Mouse (Mus musculus): ENCODE results near the gene Lgals7. TPM values are rescaled to one million over a fixed set of nuclear protein-coding genes. Genes with fewer than 3 reads are reported as not detected.
A peak's percentile ranks its signal among the peaks of the same experiment; 100 is the strongest.

Lgals7 gene
- polyA plus RNA-seq, 1 experiment, result 0.12 TPM

- Histone ChIP-seq H3K4me3 (ENCODE audit: insufficient read depth, poor library complexity, severe bottlenecking) (peak overlapping the region; percentile 26), H3ac (ENCODE audit: control insufficient read depth, insufficient read length, low read depth) (peak overlapping the region; percentile 31), H3K79me2 (ENCODE audit: control insufficient read depth, insufficient read depth) (no peaks in the 10 kb centered on the region), H3K27me3 (ENCODE audit: control insufficient read depth, insufficient read depth, insufficient read length) (no peaks in the 10 kb centered on the region), H3K36me3 (ENCODE audit: control insufficient read depth, insufficient read depth) (peaks cover 27% of the 10 kb centered on the region), H3K79me3 (ENCODE audit: low read depth) (no peaks in the 10 kb centered on the region)
- no peak for TF ChIP-seq FOSL1 (IDR thresholded peaks at IDR 0.05; ENCODE audit: insufficient read depth, low read length, poor library complexity, severe bottlenecking)
- no peak for TF ChIP-seq MAX (IDR thresholded peaks at IDR 0.05)
- no peak for TF ChIP-seq MYOD1 (IDR thresholded peaks at IDR 0.05; ENCODE audit: control insufficient read depth, insufficient read length, low read depth)
- no peak for TF ChIP-seq MYOG (IDR thresholded peaks at IDR 0.05; ENCODE audit: control insufficient read depth, extremely low read depth, insufficient read length)
- TF ChIP-seq CEBPB (IDR thresholded peaks at IDR 0.05; ENCODE audit: low read depth), result no peak
- no peak for TF ChIP-seq USF1 (IDR thresholded peaks at IDR 0.05; ENCODE audit: low read depth)
- TF ChIP-seq CTCF (IDR thresholded peaks at IDR 0.05; ENCODE audit: control insufficient read depth, insufficient read depth, insufficient read length), result no peak
Measured at GRCm38 (mm10) chr7:28825686-28826401, 37.8 kb upstream of the Lgals7 start.

- Histone ChIP-seq H3K79me3 (ENCODE audit: low read depth) (no peaks in the 10 kb centered on the region), H3K79me2 (ENCODE audit: control insufficient read depth, insufficient read depth) (no peaks in the 10 kb centered on the region), H3ac (ENCODE audit: control insufficient read depth, insufficient read length, low read depth) (no peak overlapping the region), H3K36me3 (ENCODE audit: control insufficient read depth, insufficient read depth) (peaks cover 21% of the 10 kb centered on the region), H3K27me3 (ENCODE audit: control insufficient read depth, insufficient read depth, insufficient read length) (no peaks in the 10 kb centered on the region), H3K4me3 (ENCODE audit: insufficient read depth, poor library complexity, severe bottlenecking) (no peak overlapping the region)
- no peak for TF ChIP-seq MYOD1 (IDR thresholded peaks at IDR 0.05; ENCODE audit: control insufficient read depth, insufficient read length, low read depth)
- no peak for TF ChIP-seq MYOG (IDR thresholded peaks at IDR 0.05; ENCODE audit: control insufficient read depth, extremely low read depth, insufficient read length)
- no peak for TF ChIP-seq CTCF (IDR thresholded peaks at IDR 0.05; ENCODE audit: control insufficient read depth, insufficient read depth, insufficient read length)
- TF ChIP-seq CEBPB (IDR thresholded peaks at IDR 0.05; ENCODE audit: low read depth), result no peak
- TF ChIP-seq USF1 (IDR thresholded peaks at IDR 0.05; ENCODE audit: low read depth), result no peak
- no peak for TF ChIP-seq FOSL1 (IDR thresholded peaks at IDR 0.05; ENCODE audit: insufficient read depth, low read length, poor library complexity, severe bottlenecking)
- TF ChIP-seq MAX (IDR thresholded peaks at IDR 0.05), result no peak
Measured at GRCm38 (mm10) chr7:28826402-28826772, 37.3 kb upstream of the Lgals7 start.

- H3K79me2 ChIP-seq (ENCODE audit: control insufficient read depth, insufficient read depth), result no peaks in the 10 kb centered on the region
- H3ac ChIP-seq (ENCODE audit: control insufficient read depth, insufficient read length, low read depth), result no peak overlapping the region
- H3K4me3 ChIP-seq (ENCODE audit: insufficient read depth, poor library complexity, severe bottlenecking), result no peak overlapping the region
- TF ChIP-seq CTCF (IDR thresholded peaks at IDR 0.05; ENCODE audit: control insufficient read depth, insufficient read depth, insufficient read length) (no peak), MYOG (IDR thresholded peaks at IDR 0.05; ENCODE audit: control insufficient read depth, extremely low read depth, insufficient read length) (no peak), MYOD1 (IDR thresholded peaks at IDR 0.05; ENCODE audit: control insufficient read depth, insufficient read length, low read depth) (no peak), USF1 (IDR thresholded peaks at IDR 0.05; ENCODE audit: low read depth) (no peak), FOSL1 (IDR thresholded peaks at IDR 0.05; ENCODE audit: insufficient read depth, low read length, poor library complexity, severe bottlenecking) (no peak), CEBPB (IDR thresholded peaks at IDR 0.05; ENCODE audit: low read depth) (no peak), MAX (IDR thresholded peaks at IDR 0.05) (no peak)
- no peaks in the 10 kb centered on the region for H3K27me3 ChIP-seq (ENCODE audit: control insufficient read depth, insufficient read depth, insufficient read length)
- H3K79me3 ChIP-seq (ENCODE audit: low read depth), result no peaks in the 10 kb centered on the region
- H3K36me3 ChIP-seq (ENCODE audit: control insufficient read depth, insufficient read depth), result peaks cover 12% of the 10 kb centered on the region
Measured at GRCm38 (mm10) chr7:28827338-28827737, 36.3 kb upstream of the Lgals7 start.

- Histone ChIP-seq H3K27me3 (ENCODE audit: control insufficient read depth, insufficient read depth, insufficient read length) (no peaks in the 10 kb centered on the region), H3ac (ENCODE audit: control insufficient read depth, insufficient read length, low read depth) (no peak overlapping the region), H3K79me3 (ENCODE audit: low read depth) (no peaks in the 10 kb centered on the region), H3K4me3 (ENCODE audit: insufficient read depth, poor library complexity, severe bottlenecking) (no peak overlapping the region), H3K79me2 (ENCODE audit: control insufficient read depth, insufficient read depth) (no peaks in the 10 kb centered on the region), H3K36me3 (ENCODE audit: control insufficient read depth, insufficient read depth) (peaks cover 4% of the 10 kb centered on the region)
- TF ChIP-seq MAX (IDR thresholded peaks at IDR 0.05), result no peak
- no peak for TF ChIP-seq CTCF (IDR thresholded peaks at IDR 0.05; ENCODE audit: control insufficient read depth, insufficient read depth, insufficient read length)
- no peak for TF ChIP-seq MYOD1 (IDR thresholded peaks at IDR 0.05; ENCODE audit: control insufficient read depth, insufficient read length, low read depth)
- no peak for TF ChIP-seq CEBPB (IDR thresholded peaks at IDR 0.05; ENCODE audit: low read depth)
- TF ChIP-seq MYOG (IDR thresholded peaks at IDR 0.05; ENCODE audit: control insufficient read depth, extremely low read depth, insufficient read length), result no peak
- no peak for TF ChIP-seq FOSL1 (IDR thresholded peaks at IDR 0.05; ENCODE audit: insufficient read depth, low read length, poor library complexity, severe bottlenecking)
- TF ChIP-seq USF1 (IDR thresholded peaks at IDR 0.05; ENCODE audit: low read depth), result no peak
Measured at GRCm38 (mm10) chr7:28829821-28830220, 33.8 kb upstream of the Lgals7 start.

GRCm38 (mm10) chr7:28830981-28831380 lies 32.7 kb upstream of the Lgals7 start:
- Histone ChIP-seq H3ac (ENCODE audit: control insufficient read depth, insufficient read length, low read depth) (no peak overlapping the region), H3K4me3 (ENCODE audit: insufficient read depth, poor library complexity, severe bottlenecking) (no peak overlapping the region), H3K36me3 (ENCODE audit: control insufficient read depth, insufficient read depth) (peaks cover 4% of the 10 kb centered on the region), H3K79me3 (ENCODE audit: low read depth) (no peaks in the 10 kb centered on the region), H3K79me2 (ENCODE audit: control insufficient read depth, insufficient read depth) (no peaks in the 10 kb centered on the region), H3K27me3 (ENCODE audit: control insufficient read depth, insufficient read depth, insufficient read length) (no peaks in the 10 kb centered on the region)
- TF ChIP-seq USF1 (IDR thresholded peaks at IDR 0.05; ENCODE audit: low read depth) (no peak), MYOG (IDR thresholded peaks at IDR 0.05; ENCODE audit: control insufficient read depth, extremely low read depth, insufficient read length) (no peak), FOSL1 (IDR thresholded peaks at IDR 0.05; ENCODE audit: insufficient read depth, low read length, poor library complexity, severe bottlenecking) (no peak), MAX (IDR thresholded peaks at IDR 0.05) (no peak), CEBPB (IDR thresholded peaks at IDR 0.05; ENCODE audit: low read depth) (no peak), CTCF (IDR thresholded peaks at IDR 0.05; ENCODE audit: control insufficient read depth, insufficient read depth, insufficient read length) (no peak), MYOD1 (IDR thresholded peaks at IDR 0.05; ENCODE audit: control insufficient read depth, insufficient read length, low read depth) (no peak)

Measured in C2C12 (cell line).